Mouse (Mus musculus) lung, adult 2 months (tissue): ENCODE measurements at regions not wholly inside any gene's neighbourhood (a gene's known extent, or its start where the extent isn't known, plus 50 kb on each side); places are given as distances from the start of the nearest gene placed in this dataset.

ENCODE experiments used
- DNase-seq: peaks from one replicate; pipeline ENCODE4 v3.0.0; 2022
- H3K4me1 ChIP-seq: fragments of 200-500 bp; 2 replicates; pipeline ENCODE4 v1.6.1; 2011; ENCODE audit warnings: low read length; ENCODE audit not compliant: control insufficient read depth, insufficient read depth
- H3K4me3 ChIP-seq: fragments of 200-500 bp; replicated peaks from 2 replicates; pipeline ENCODE3; 2011; ENCODE audit warnings: low read depth, mild to moderate bottlenecking, control low read depth, low read length; ENCODE audit errors: extremely low read depth
- CTCF ChIP-seq: fragments of 200-500 bp; IDR thresholded peaks from 2 replicates; pipeline ENCODE4 v1.5.1; 2011; ENCODE audit warnings: mild to moderate bottlenecking, low read length, control low read depth; ENCODE audit not compliant: insufficient read depth
- POLR2A ChIP-seq: fragments of 200-500 bp; IDR thresholded peaks from 2 replicates; pipeline ENCODE4 v1.6.1; 2011; ENCODE audit warnings: low read depth, mild to moderate bottlenecking, control low read depth, low read length, borderline replicate concordance; ENCODE audit errors: extremely low read depth
- WGBS: fragments of 180-500 bp; shearing (Covaris S2); methylation state at CpG from one replicate; pipeline ENCODE4 v1.1.7; 2018; 5-methylcytosine and 5-hydroxymethylcytosine counted together

DNA sequence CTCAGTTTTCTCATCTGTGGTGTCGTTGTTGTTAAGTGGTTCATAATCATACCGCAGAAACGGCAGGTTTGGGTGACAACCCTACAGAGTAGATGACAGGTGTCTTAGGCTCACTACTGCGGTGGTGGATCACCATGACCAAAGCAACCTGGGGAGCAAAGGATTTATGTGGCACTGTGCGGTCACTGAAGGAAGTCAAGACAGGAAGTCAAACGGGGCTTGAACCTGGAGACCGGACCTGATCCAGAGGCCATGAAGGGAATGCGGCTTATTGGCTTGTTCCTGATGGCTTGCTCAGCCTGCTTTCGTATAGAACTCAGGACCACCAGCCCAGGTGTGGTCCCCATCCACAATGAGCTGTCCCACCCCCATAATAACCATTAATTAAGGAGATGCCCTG is 124.4 kb upstream of the Med13l start:
- Histone ChIP-seq H3K4me1 (no peaks in the 10 kb centered on the region), H3K4me3 (no peak overlapping the region)
- WGBS = 57% methylated on average over 9 of the region's 9 CpGs
- TF ChIP-seq CTCF (no peak), POLR2A (no peak)
- DNase-seq = no peak

DNA sequence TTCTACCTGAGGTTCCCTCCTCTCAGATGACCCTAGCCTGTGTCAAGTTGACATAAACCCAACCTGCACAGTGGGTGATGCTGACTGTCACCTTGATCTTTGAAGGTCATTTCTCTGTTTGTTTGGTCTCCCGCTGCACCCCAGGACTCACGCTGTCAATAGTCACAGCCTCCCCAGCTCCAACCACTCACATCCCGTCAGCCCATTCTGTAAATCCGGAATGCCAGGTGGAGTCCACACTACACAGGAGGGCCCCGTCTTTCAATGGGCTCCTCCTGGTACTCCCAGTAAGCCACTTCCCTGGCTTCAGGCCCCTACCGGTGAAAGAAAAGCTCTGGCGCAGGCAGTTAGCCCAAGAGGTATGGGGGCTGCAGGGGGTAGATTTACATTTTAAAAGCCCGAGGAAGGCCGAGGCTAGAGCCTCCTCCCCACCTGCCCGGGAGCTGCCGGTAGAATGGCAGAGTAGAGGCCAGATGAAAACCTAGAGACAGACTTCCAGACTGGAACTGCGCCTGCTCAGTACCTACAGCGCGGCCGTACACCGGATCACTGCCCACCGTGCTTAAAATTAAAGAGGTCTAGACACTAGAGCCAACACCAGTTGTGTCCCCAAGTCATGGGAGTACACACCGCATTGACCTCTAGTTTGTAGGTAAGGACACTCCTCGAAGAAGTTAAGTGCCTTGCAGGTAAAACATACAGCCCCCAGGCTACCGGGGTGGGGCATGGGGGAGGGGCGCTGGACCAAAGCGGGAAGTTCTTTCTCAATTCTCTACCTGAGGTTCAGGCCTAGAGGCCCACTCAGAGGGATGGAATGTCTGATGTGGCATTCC is 123.8 kb upstream of the Med13l start:
- 47% methylated on average over 22 of the region's 22 CpGs for WGBS
- no peak for DNase-seq
- Histone ChIP-seq H3K4me3 (no peak overlapping the region), H3K4me1 (no peaks in the 10 kb centered on the region)
- TF ChIP-seq CTCF (no peak), POLR2A (no peak)

DNA sequence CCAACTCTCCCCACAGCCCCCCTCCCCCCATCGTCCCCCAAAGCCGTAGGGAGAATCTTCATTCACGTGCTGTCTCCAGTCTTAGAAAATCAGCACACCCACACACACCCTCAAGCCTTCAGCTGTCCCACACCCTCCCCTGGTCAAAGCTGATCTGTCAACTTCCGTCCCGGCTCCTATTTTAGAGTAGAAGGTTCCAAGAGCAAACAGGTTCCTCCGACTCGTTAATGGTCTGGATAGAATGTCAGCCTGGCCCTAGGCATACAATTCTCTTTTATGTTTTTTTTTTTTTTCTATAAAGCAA is 123.2 kb upstream of the Med13l start:
- WGBS = 49% methylated on average over 7 of the region's 7 CpGs
- Histone ChIP-seq H3K4me1 (no peaks in the 10 kb centered on the region), H3K4me3 (no peak overlapping the region)
- no peak for DNase-seq
- TF ChIP-seq CTCF = no peak
- no peak for TF ChIP-seq POLR2A

DNA sequence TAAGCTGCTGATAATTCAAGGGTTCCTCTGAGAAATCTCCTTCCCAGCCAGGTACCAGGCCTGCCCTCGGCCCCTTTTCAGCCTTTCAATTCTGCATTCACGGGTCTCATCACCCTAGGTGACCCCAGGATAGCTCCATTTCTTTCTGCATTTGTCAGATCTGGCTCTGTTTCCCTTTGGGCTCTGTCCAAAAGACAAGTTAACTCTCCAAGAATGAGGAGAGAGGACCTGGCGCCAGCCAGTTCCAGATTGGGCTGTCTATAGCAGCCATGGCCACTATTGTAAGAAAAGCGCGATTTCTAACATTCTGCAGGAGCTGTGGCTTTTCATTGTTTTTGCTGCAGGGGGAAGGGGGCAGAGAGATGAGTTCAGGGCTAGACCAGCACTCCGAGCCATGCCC is 122.5 kb upstream of the Med13l start:
- TF ChIP-seq CTCF = no peak
- TF ChIP-seq POLR2A = no peak
- no peak overlapping the region for H3K4me3 ChIP-seq
- 56% methylated on average over 6 of the region's 6 CpGs for WGBS
- no peak for DNase-seq
- H3K4me1 ChIP-seq = no peaks in the 10 kb centered on the region

DNA sequence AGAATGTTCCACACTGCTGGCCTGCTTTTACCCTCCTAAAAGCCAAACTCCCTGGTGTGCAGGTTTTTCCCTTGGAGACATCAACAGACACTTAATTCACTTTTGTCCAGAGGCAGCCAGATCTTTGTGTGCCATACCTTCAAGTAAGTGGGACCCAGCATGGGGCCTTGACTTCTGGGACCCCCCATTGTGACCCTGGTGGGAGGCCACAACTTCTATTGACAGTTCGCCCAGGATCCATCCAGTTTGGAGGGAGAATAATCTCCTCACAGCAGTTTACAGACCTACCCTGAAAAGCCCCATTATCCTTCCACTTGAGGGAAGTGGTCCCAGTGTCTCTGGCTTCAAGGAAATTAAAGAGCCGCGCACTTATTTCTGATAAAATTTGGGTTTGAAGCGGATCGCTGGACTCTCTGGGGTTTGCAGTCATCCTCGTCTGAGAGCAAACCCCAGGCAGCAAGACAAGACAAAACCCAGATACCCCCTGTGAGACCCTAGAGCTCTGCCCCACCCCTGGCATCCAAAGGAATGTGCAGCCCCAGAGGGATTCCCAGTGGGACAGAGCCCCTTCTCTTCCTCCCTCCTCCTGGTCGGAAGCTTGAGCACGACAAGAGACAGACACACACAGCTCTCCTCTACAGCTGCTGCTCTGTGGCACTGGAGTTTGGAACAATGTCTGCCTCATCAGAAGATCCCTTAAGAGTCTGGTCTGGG is 115.8 kb upstream of the Med13l start:
- H3K4me1 ChIP-seq = peaks cover 2% of the 10 kb centered on the region
- no peak for DNase-seq
- H3K4me3 ChIP-seq = no peak overlapping the region
- WGBS = 78% methylated on average over 8 of the region's 8 CpGs
- TF ChIP-seq CTCF (no peak), POLR2A (no peak)

DNA sequence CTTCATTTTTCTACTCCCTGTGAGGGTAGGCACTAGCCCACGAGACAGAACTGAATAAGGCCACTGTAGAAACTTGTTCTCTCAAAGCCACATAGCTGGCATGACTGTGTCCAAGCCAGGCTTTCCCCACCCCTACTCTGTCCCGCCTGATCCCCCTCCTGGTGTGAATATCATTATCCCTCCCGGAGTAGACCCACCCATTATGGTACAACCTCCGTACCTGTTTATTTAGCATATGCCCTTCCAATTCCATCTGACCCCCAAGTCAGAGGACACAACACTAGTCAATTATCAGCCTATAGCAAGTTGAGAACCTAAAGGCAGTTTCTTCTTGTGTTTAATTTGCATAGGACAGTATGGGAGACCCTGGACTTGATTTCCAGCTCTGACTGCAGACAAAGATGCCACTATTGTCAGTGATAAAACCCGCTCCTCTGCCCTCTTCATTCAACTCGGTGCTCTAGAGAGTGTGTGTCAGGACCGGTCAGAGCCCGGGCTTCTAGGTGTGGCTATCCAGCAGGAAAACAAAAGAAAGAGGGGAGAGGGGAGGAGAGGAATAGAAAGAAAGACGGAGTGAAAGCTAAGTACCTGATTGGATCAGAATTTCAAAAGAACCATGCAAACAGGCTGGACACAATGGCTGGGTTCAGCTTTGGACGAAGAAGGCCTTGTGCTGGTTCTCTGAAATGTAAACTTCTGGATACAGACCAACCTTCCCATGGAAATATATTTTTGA is 115.1 kb upstream of the Med13l start:
- Histone ChIP-seq H3K4me1 (peaks cover 2% of the 10 kb centered on the region), H3K4me3 (no peak overlapping the region)
- TF ChIP-seq POLR2A (no peak), CTCF (no peak)
- DNase-seq = no peak
- 84% methylated on average over 10 of the region's 10 CpGs for WGBS

DNA sequence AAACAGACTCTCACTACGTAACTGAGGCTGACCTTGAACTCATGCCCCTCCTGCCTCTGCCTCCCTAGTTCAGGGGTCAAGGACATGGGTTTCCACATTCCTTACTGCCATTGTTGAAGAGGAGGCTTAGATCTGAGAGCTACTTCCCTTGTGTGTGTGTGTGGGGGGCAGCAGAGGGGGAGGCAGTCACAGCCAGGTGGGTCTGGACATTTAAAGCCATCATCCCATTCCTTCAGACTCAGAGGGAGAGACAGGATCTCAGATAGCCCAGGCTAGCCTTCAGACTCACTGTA is 114.5 kb upstream of the Med13l start:
- H3K4me3 ChIP-seq = no peak overlapping the region
- TF ChIP-seq CTCF (no peak), POLR2A (no peak)
- no peak for DNase-seq
- WGBS = 97% methylated on average over 1 of the region's 1 CpGs
- peaks cover 2% of the 10 kb centered on the region for H3K4me1 ChIP-seq

DNA sequence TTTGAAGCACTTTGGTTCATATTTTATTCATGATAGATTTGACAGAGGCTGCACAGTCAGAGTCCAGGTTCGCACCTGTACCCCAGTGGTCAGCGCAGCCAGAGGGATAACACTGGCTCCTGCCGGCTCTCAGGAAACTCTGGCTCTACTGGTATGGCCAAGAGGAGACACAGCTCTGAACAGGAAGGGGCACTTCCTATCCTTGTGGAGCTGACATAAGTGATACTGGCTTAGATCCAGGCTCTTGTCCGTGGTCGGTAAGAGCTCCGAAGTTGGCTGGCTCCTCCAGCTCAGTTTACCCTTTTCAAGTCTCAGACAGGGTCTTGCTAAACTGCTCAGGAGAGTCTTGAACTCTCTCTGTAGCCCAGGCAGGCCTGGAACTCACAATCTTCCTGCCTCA is 113.6 kb upstream of the Med13l start:
- Histone ChIP-seq H3K4me3 (no peak overlapping the region), H3K4me1 (peaks cover 2% of the 10 kb centered on the region)
- TF ChIP-seq POLR2A (no peak), CTCF (no peak)
- 25% methylated on average over 6 of the region's 6 CpGs for WGBS
- no peak for DNase-seq

DNA sequence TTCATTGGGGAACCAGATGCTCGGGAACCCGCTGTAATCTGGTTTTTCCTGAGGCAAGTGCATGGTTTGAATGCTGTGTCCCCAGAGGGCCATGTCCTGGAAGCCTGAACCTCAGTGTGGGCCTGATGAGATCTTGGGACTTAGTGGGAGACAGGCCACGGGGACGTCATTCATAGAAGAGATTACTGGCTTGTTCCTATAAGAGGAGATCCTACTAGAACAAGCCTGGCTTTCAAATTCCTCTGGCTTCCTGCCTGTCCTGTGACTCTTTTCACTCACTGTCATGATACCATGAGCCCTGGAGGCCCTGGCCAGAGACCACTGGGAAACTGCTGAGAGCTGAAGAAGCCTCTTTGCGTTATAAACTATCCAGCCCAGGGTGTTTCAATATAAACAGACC is 113.1 kb upstream of the Med13l start:
- Histone ChIP-seq H3K4me3 (no peak overlapping the region), H3K4me1 (peaks cover 2% of the 10 kb centered on the region)
- no peak for TF ChIP-seq CTCF
- TF ChIP-seq POLR2A = no peak
- no peak for DNase-seq
- WGBS = 80% methylated on average over 5 of the region's 5 CpGs
